Mouse (Mus musculus) embryonic fibroblast, embryonic 13.5 days (primary cell): ENCODE results near the gene Chn2.

Experiments
- CTCF ChIP-seq: IDR thresholded peaks from 2 replicates; pipeline ENCODE4 v1.5.1; 2011; ENCODE audit warnings: mild to moderate bottlenecking, control low read depth, low read length, moderate library complexity, borderline replicate concordance; ENCODE audit not compliant: insufficient read depth
- POLR2A ChIP-seq: IDR thresholded peaks from 2 replicates; pipeline ENCODE4 v1.6.1; 2011; ENCODE audit warnings: low read depth, mild to moderate bottlenecking, control low read depth, low read length, moderate library complexity

- TF ChIP-seq POLR2A, result no peak
- no peak for TF ChIP-seq CTCF
These were observed 12.8 kb downstream of the Chn2 start for GRCm38 (mm10) chr6:54052124-54052523.
